ENCODE assay signal across 21 mouse cellular contexts in genomic region chr9:114777178-114778046, GRCm38 (mm10). TPM values are rescaled to one million over a fixed set of nuclear protein-coding genes. Genes with fewer than 3 reads are reported as not detected.
DNase-seq lines count a peak whose midpoint lies in the region; ATAC-seq lines count a peak whose summit lies in the region.
"Had no signal": no experiment of that assay in that cellular context is flagged by ENCODE, and none has a peak within 500 bp of the region (broad histone marks: within the 10 kb centered on the region; RNA-seq: fewer than 3 reads in every experiment).

No protein-coding gene starts in this region.

- WGBS in kidney, embryonic 15.5 days = 74% methylated on average over 6 of the region's 6 CpGs
- WGBS in liver, embryonic 13.5 days (ENCODE audit: insufficient replicate concordance) = 17% methylated on average over 6 of the region's 6 CpGs
- 84% methylated on average over 6 of the region's 6 CpGs for WGBS in midbrain, embryonic 10.5 days
- WGBS in intestine, embryonic 16.5 days = 62% methylated on average over 6 of the region's 6 CpGs

- H3K36me3 ChIP-seq in kidney, embryonic 15.5 days = peaks cover 3% of the 10 kb centered on the region
- H3K36me3 ChIP-seq in liver, embryonic 13.5 days = peaks cover 4% of the 10 kb centered on the region
- peaks cover 15% of the 10 kb centered on the region for H3K36me3 ChIP-seq in midbrain, embryonic 10.5 days
- H3K36me3 ChIP-seq in intestine, embryonic 16.5 days (ENCODE audit: control insufficient read depth, insufficient read depth, low read length) = peaks cover 2% of the 10 kb centered on the region

- no peak for ATAC-seq in kidney, embryonic 15.5 days (replicated peaks; ENCODE audit: low FRiP score)
- no peak for ATAC-seq in liver, embryonic 13.5 days (ENCODE audit: low read depth)
- no peak for ATAC-seq in intestine, embryonic 16.5 days
- ATAC-seq: forebrain, embryonic 14.5 days; hindbrain, postnatal 0 days had no signal

- peaks cover 68% of the 10 kb centered on the region for H3K4me1 ChIP-seq in kidney, embryonic 15.5 days
- peaks cover 58% of the 10 kb centered on the region for H3K4me1 ChIP-seq in liver, embryonic 13.5 days (replicated peaks)
- H3K4me1 ChIP-seq in midbrain, embryonic 10.5 days = peaks cover 39% of the 10 kb centered on the region
- peaks cover 18% of the 10 kb centered on the region; the same call in 1 of the 2 replicates for H3K4me1 ChIP-seq in intestine, embryonic 16.5 days (ENCODE audit: control insufficient read depth, insufficient read depth, low read length)

- H3K4me3 ChIP-seq in kidney, embryonic 15.5 days (replicated peaks) = no peak overlapping the region
- H3K4me3 ChIP-seq in liver, embryonic 13.5 days (replicated peaks) = no peak overlapping the region; the same call in 1 of the 2 replicates
- no peak overlapping the region for H3K4me3 ChIP-seq in midbrain, embryonic 10.5 days
- no peak overlapping the region for H3K4me3 ChIP-seq in intestine, embryonic 16.5 days (ENCODE audit: low read length)
- H3K4me3 ChIP-seq: embryonic facial prominence, embryonic 10.5 days; layer of hippocampus, adult 2 months had no signal

- no peak overlapping the region for H3K9ac ChIP-seq in kidney, embryonic 15.5 days
- H3K9ac ChIP-seq in liver, embryonic 13.5 days = 0 out of 2 replicates have a peak overlapping the region, but pooled peaks have one; percentile 8
- no peak overlapping the region for H3K9ac ChIP-seq in intestine, embryonic 16.5 days (ENCODE audit: low read depth, low read length)

- H3K9me3 ChIP-seq in kidney, embryonic 15.5 days (replicated peaks) = no peaks in the 10 kb centered on the region
- no peaks in the 10 kb centered on the region for H3K9me3 ChIP-seq in liver, embryonic 13.5 days (replicated peaks)
- H3K9me3 ChIP-seq in midbrain, embryonic 10.5 days (replicated peaks) = no peaks in the 10 kb centered on the region
- no peaks in the 10 kb centered on the region for H3K9me3 ChIP-seq in intestine, embryonic 16.5 days (ENCODE audit: control insufficient read depth, low read length)
- H3K9me3 ChIP-seq: embryonic facial prominence, embryonic 10.5 days had no signal

- no peak for DNase-seq in kidney, adult 9 months
- DNase-seq in thymus, postnatal 4 days = peak; percentile 37
- DNase-seq in thymus, adult 18-20 months = no peak
- DNase-seq in liver, embryonic 13.5 days = no peak
- no peak for DNase-seq in midbrain, embryonic 10.5 days (ENCODE audit: low spot score)
- DNase-seq: adrenal gland, adult 2 months; cerebellum, adult 11 months; cerebellum, postnatal 25 days; heart, postnatal 4 days; left cerebral cortex, postnatal 4 days; lung, adult 18-20 months; lung, postnatal 4 days; midbrain, embryonic 14.5 days; right cerebral cortex, postnatal 4 days had no signal

- no peaks in the 10 kb centered on the region for H3K27me3 ChIP-seq in kidney, embryonic 15.5 days
- H3K27me3 ChIP-seq in liver, embryonic 13.5 days = peaks cover 8% of the 10 kb centered on the region; the same call in 1 of the 2 replicates
- H3K27me3 ChIP-seq in midbrain, embryonic 10.5 days (ENCODE audit: low read depth, poor library complexity, severe bottlenecking) = no peaks in the 10 kb centered on the region
- no peaks in the 10 kb centered on the region for H3K27me3 ChIP-seq in intestine, embryonic 16.5 days (replicated peaks; ENCODE audit: control insufficient read depth, insufficient read depth, low read length)

- H3K4me2 ChIP-seq in kidney, embryonic 15.5 days = no peak overlapping the region
- peak overlapping the region; percentile 39 for H3K4me2 ChIP-seq in liver, embryonic 13.5 days
- H3K4me2 ChIP-seq in intestine, embryonic 16.5 days (ENCODE audit: low read depth, low read length) = no peak overlapping the region
- H3K4me2 ChIP-seq: heart, embryonic 11.5 days had no signal

- H3K27ac ChIP-seq in kidney, embryonic 15.5 days = 0 out of 2 replicates have a peak overlapping the region, but pooled peaks have one; percentile 37
- H3K27ac ChIP-seq in liver, embryonic 13.5 days = peak overlapping the region; percentile 57
- H3K27ac ChIP-seq in midbrain, embryonic 10.5 days (replicated peaks) = no peak overlapping the region
- H3K27ac ChIP-seq in intestine, embryonic 16.5 days (ENCODE audit: low read length) = no peak overlapping the region
- H3K27ac ChIP-seq: embryonic facial prominence, embryonic 10.5 days; hindbrain, postnatal 0 days; layer of hippocampus, adult 2 months had no signal

RNA-seq across cellular contexts. Expression of gene Cmtm7, which starts 4.2 kb away (rescaled TPM):
- polyA plus RNA-seq in kidney, embryonic 15.5 days (2015; fragmentation: Nextera tagmentation; extraction: Ambion mirVana) = 102 TPM in 2 replicates
- 52.4 and 59.5 TPM in 2 replicates for polyA plus RNA-seq in liver, embryonic 13.5 days (2015; fragmentation: Nextera tagmentation; extraction: Ambion mirVana)
- 75.6 and 88.2 TPM in 2 replicates for polyA plus RNA-seq in midbrain, embryonic 10.5 days (2016; fragmentation: Nextera tagmentation; extraction: Ambion mirVana)
- 82.5 and 86.6 TPM in 2 replicates for polyA plus RNA-seq in intestine, embryonic 16.5 days (2015; fragmentation: Nextera tagmentation; extraction: Ambion mirVana)

RNA-seq across cellular contexts. Expression of gene Cmtm6, which starts 46.5 kb away (rescaled TPM):
- 56.3 and 57.6 TPM in 2 replicates for polyA plus RNA-seq in kidney, embryonic 15.5 days (2015; fragmentation: Nextera tagmentation; extraction: Ambion mirVana)
- polyA plus RNA-seq in liver, embryonic 13.5 days (2015; fragmentation: Nextera tagmentation; extraction: Ambion mirVana) = 21.9 and 27.0 TPM in 2 replicates
- 27.1 and 27.2 TPM in 2 replicates for polyA plus RNA-seq in midbrain, embryonic 10.5 days (2016; fragmentation: Nextera tagmentation; extraction: Ambion mirVana)
- 100 and 113 TPM in 2 replicates for polyA plus RNA-seq in intestine, embryonic 16.5 days (2015; fragmentation: Nextera tagmentation; extraction: Ambion mirVana)

Comparison
In these comparisons a context has a peak if more than half of its experiments do, and no peak if none do; other contexts are left out.
1. H3K27ac ChIP-seq: peak in kidney, embryonic 15.5 days (single experiment) and liver, embryonic 13.5 days (single experiment); none in midbrain, embryonic 10.5 days (single experiment) and intestine, embryonic 16.5 days (single experiment).